Mouse (Mus musculus): Measurements from ENCODE around the gene Jak1.

GRCm38 (mm10) chr4:101283938-101284337 lies 18.9 kb upstream of the Jak1 start:
- TF ChIP-seq CTCF (IDR thresholded peaks at IDR 0.05; ENCODE audit: borderline replicate concordance, control insufficient read depth, extremely low read depth, insufficient read depth, low read length, poor library complexity) (no peak), POLR2A (IDR thresholded peaks at IDR 0.05; ENCODE audit: control insufficient read depth, extremely low read depth, insufficient read depth, low read length, poor library complexity) (no peak)

All from thymus, adult 2 months (tissue).